Comparison of ENCODE assay signal across 9 mouse cellular contexts in the genomic region with DNA sequence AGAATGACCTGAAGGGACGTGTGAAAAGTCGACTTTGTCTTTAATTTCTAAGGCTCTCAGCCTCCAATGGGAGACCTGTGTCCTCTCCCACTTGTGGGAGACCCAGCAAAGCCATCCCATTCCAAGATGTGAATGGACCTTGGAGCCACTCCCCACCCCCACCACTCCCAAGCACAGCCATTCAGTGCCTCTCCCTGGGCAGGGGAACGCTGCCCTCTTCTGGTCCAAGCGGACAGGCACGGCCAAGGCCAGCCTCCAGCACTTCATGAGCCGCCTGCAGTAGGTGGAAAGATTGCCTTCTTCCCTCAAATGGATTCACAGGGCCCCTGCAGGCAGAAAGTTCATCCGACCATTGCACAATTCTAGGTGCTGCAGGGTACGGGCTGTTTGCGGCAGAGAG.
DNase-seq lines count a peak whose midpoint lies in the region; ATAC-seq and TF ChIP-seq lines count a peak whose summit lies in the region.
"Had no signal": no experiment of that assay in that cellular context is flagged by ENCODE, and none has a peak within 500 bp of the region (broad histone marks: within the 10 kb centered on the region; RNA-seq: fewer than 3 reads in every experiment).

No protein-coding gene starts in this region.

- H3K9me3 ChIP-seq in ES-Bruce4 (replicated peaks; ENCODE audit: control insufficient read depth, insufficient read depth, low read length, poor library complexity, severe bottlenecking): no peaks in the 10 kb centered on the region
- H3K9me3 ChIP-seq in embryonic facial prominence, embryonic 11.5 days (replicated peaks; ENCODE audit: control insufficient read depth, low read length): no peaks in the 10 kb centered on the region
- no peaks in the 10 kb centered on the region for H3K9me3 ChIP-seq in hindbrain, embryonic 13.5 days
- H3K9me3 ChIP-seq in neural tube, embryonic 14.5 days (ENCODE audit: control insufficient read depth, low read length): no peaks in the 10 kb centered on the region
- H3K9me3 ChIP-seq: heart, embryonic 13.5 days had no signal

- H3K36me3 ChIP-seq in ES-Bruce4 (ENCODE audit: control insufficient read depth, insufficient read depth, low read length, poor library complexity, severe bottlenecking): no peaks in the 10 kb centered on the region
- H3K36me3 ChIP-seq in embryonic facial prominence, embryonic 11.5 days (replicated peaks; ENCODE audit: control insufficient read depth, insufficient read depth, low read depth, low read length): no peaks in the 10 kb centered on the region
- no peaks in the 10 kb centered on the region for H3K36me3 ChIP-seq in hindbrain, embryonic 13.5 days
- H3K36me3 ChIP-seq in neural tube, embryonic 14.5 days (ENCODE audit: control insufficient read depth, insufficient read depth, low read length): no peaks in the 10 kb centered on the region
- H3K36me3 ChIP-seq: heart, embryonic 13.5 days had no signal

- H3K27ac ChIP-seq in ES-Bruce4 (ENCODE audit: insufficient read depth, low read length): no peak overlapping the region
- H3K27ac ChIP-seq in embryonic facial prominence, embryonic 11.5 days (replicated peaks; ENCODE audit: low read depth, low read length): no peak overlapping the region
- H3K27ac ChIP-seq in hindbrain, embryonic 13.5 days: no peak overlapping the region
- H3K27ac ChIP-seq in neural tube, embryonic 14.5 days (ENCODE audit: low read depth, low read length): no peak overlapping the region
- H3K27ac ChIP-seq: heart, embryonic 13.5 days had no signal

- peak; percentile 77 to 82 for DNase-seq in cerebellum, postnatal 10 days
- DNase-seq in cerebellum, adult 9-10 months: no peak
- DNase-seq in embryonic facial prominence, embryonic 11.5 days (ENCODE audit: low spot score): peak; percentile 88
- peak; percentile 31 for DNase-seq in layer of hippocampus, postnatal 36 days
- no peak for DNase-seq in spleen, postnatal 36 days (ENCODE audit: low spot score in 2 of 2)

- TF ChIP-seq EP300 in ES-Bruce4 (IDR thresholded peaks at IDR 0.05; ENCODE audit: insufficient read depth, low read depth, low read length): peak; percentile 71; the same call in 1 of the 2 replicates

- WGBS in embryonic facial prominence, embryonic 11.5 days: 5% methylated on average over 9 of the region's 9 CpGs
- WGBS in hindbrain, embryonic 13.5 days: 8% methylated on average over 9 of the region's 9 CpGs
- 9% methylated on average over 9 of the region's 9 CpGs for WGBS in neural tube, embryonic 14.5 days

- H3K27me3 ChIP-seq in ES-Bruce4 (ENCODE audit: control insufficient read depth, insufficient read depth, low read length, poor library complexity, severe bottlenecking): no peaks in the 10 kb centered on the region
- peaks cover 18% of the 10 kb centered on the region for H3K27me3 ChIP-seq in embryonic facial prominence, embryonic 11.5 days (ENCODE audit: control insufficient read depth, insufficient read depth, low read length)
- H3K27me3 ChIP-seq in hindbrain, embryonic 13.5 days: peaks cover 100% of the 10 kb centered on the region
- peaks cover 21% of the 10 kb centered on the region for H3K27me3 ChIP-seq in neural tube, embryonic 14.5 days (ENCODE audit: control insufficient read depth, insufficient read depth, low read length)

- TF ChIP-seq POLR2A in ES-Bruce4 (IDR thresholded peaks at IDR 0.05; ENCODE audit: insufficient read depth, low read length): no peak

- peaks cover 7% of the 10 kb centered on the region for H3K4me1 ChIP-seq in ES-Bruce4 (ENCODE audit: control insufficient read depth, insufficient read depth, low read length)
- H3K4me1 ChIP-seq in embryonic facial prominence, embryonic 11.5 days (ENCODE audit: control insufficient read depth, insufficient read depth, low read length): peaks cover 7% of the 10 kb centered on the region
- H3K4me1 ChIP-seq in hindbrain, embryonic 13.5 days (replicated peaks): peaks cover 17% of the 10 kb centered on the region
- no peaks in the 10 kb centered on the region for H3K4me1 ChIP-seq in neural tube, embryonic 14.5 days (ENCODE audit: control insufficient read depth, insufficient read depth, low read length)
- H3K4me1 ChIP-seq: heart, embryonic 13.5 days had no signal

- no peak overlapping the region for H3K9ac ChIP-seq in ES-Bruce4 (ENCODE audit: low read depth, poor library complexity, severe bottlenecking)
- H3K9ac ChIP-seq in embryonic facial prominence, embryonic 11.5 days (replicated peaks; ENCODE audit: low read length): no peak overlapping the region
- H3K9ac ChIP-seq in hindbrain, embryonic 13.5 days: 0 out of 2 replicates have a peak overlapping the region, but pooled peaks have one; percentile 35
- no peak overlapping the region for H3K9ac ChIP-seq in neural tube, embryonic 14.5 days (replicated peaks; ENCODE audit: low read depth, low read length)
- H3K9ac ChIP-seq: heart, embryonic 13.5 days had no signal

- H3K4me3 ChIP-seq in ES-Bruce4 (ENCODE audit: low read depth, low read length): no peak overlapping the region
- H3K4me3 ChIP-seq in embryonic facial prominence, embryonic 11.5 days (ENCODE audit: low read depth, low read length): no peak overlapping the region
- no peak overlapping the region for H3K4me3 ChIP-seq in hindbrain, embryonic 13.5 days
- no peak overlapping the region for H3K4me3 ChIP-seq in neural tube, embryonic 14.5 days (ENCODE audit: low read depth, low read length)
- H3K4me3 ChIP-seq: heart, embryonic 13.5 days had no signal

- H3K4me2 ChIP-seq in embryonic facial prominence, embryonic 11.5 days (ENCODE audit: low read depth, low read length): no peak overlapping the region
- H3K4me2 ChIP-seq in hindbrain, embryonic 13.5 days: no peak overlapping the region
- H3K4me2 ChIP-seq in neural tube, embryonic 14.5 days (ENCODE audit: low read depth, low read length): no peak overlapping the region
- H3K4me2 ChIP-seq: heart, embryonic 13.5 days had no signal

- TF ChIP-seq CTCF in ES-Bruce4 (IDR thresholded peaks at IDR 0.05; ENCODE audit: low read depth, low read length): peak; percentile 96

- ATAC-seq in embryonic facial prominence, embryonic 11.5 days (replicated peaks; ENCODE audit: insufficient number of reproducible peaks, low FRiP score, low TSS enrichment, low read depth): peak; percentile 66
- no peak for ATAC-seq in hindbrain, embryonic 13.5 days (ENCODE audit: low FRiP score)
- ATAC-seq in neural tube, embryonic 14.5 days (ENCODE audit: low read depth): 0 out of 2 replicates have a peak, but pooled peaks have one; percentile 41

Comparison
In these comparisons a context has a peak if more than half of its experiments do, and no peak if none do; other contexts are left out.
1. DNase-seq: peak in cerebellum, postnatal 10 days (2 of 2), embryonic facial prominence, embryonic 11.5 days (single experiment) and layer of hippocampus, postnatal 36 days (2 of 2); none in cerebellum, adult 9-10 months (single experiment) and spleen, postnatal 36 days (0 of 2).